Mouse (Mus musculus) gastrocnemius, adult 18-20 months (tissue): ENCODE results near the gene Arhgap11a. TPM values are rescaled to one million over a fixed set of nuclear protein-coding genes. Genes with fewer than 3 reads are reported as not detected.

Experiments used
- DNase-seq: peaks from one replicate; pipeline ENCODE4 v3.0.0; 2021; ENCODE audit warnings: low spot score
- total RNA-seq, 2 experiments: library from RNA; stranded (reverse); gene quantifications; 2 replicates each; pipeline ENCODE4 v1.2.3; 2021

Gene Arhgap11a
- total RNA-seq, 2 experiments from 2014 or later, result 0.81 to 0.87 TPM

DNA sequence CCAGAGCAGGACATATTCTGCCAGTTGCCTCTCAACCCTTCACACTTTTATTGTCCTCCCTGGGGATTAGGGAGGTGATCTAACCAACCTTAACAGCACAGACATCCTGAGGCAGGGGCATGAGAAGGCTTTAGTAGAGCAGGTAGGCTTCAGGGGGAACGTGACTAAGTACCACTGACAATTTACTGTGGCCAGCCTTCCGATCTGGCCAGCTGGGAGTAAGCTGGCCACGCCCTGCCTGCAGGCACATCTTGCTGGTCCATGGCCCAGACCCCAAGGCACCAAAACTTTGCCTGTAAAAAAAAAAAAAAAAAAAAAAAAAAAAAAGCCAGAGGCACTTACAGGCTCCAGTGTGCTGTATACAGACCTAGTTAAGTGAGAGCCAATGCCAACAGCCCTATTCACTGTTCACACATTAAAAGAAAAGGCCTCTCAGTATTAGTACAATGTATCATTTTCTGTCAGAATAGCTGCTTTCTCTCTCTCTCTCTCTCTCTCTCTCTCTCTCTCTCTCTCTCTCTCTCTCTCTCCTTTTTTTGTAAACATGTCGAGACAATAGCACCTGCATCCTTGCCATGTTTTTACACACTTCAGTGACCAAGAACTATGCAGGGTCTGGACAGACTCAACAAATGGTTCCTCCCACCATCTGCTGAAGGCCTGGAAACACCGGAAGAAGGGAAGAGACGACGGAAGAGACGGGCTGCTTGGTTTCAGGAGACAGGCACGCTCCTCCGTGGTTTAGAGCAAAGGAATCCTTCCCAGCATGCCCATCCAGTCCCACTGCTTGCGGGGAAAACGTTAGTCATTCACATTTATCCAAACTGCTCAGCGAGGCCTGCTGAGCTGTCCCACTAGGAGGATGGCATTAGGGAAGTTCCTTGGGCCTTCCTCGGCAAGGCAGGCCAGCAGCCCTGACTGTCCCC, 30.5 kb downstream of the Arhgap11a start:
- no peak for DNase-seq

DNA sequence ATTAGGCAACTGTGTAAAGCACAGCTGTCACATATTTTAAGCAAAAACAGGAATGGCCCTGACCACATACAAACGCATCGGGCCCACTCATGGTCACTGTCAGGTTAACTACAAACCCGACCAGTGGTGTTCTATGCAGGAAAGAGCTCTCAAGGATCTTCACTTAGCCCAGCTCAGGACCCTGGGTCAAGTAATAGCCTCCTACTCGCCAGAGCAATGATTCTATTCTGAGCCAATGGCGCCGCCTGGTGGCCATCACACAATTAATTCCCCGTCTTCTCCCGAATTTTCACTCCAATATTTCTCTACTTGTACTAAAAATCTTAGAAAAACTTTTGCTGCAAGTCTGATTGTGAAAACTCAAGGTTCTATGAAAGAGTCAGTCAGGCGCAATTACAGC, 40.8 kb downstream of the Arhgap11a start:
- DNase-seq, result peak; percentile 28

GRCm38 (mm10) chr2:113806851-113807577, 41.4 kb downstream of the Arhgap11a start:
- DNase-seq, result no peak

DNA sequence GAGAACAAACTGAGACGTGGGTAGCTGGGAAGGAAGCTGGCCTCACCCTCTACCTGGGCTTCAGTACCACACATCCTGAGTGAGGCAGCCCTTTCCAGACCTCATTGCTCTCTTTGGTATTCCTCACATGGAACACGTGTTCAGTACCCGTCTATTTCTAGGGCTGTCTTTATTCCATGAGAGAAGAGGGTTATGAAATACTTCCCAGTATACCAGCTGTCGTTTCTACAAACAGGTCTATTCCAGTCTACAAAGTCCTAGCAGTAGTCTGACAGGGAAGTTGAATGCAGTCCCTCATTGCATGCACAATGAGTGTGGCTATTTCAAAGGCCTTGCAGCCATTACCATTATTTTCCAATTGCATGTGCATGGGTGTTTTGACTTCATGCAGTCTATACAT, 42.7 kb downstream of the Arhgap11a start:
- no peak for DNase-seq

GRCm38 (mm10) chr2:113803753-113804152, 44.7 kb downstream of the Arhgap11a start:
- no peak for DNase-seq

- no peak for DNase-seq
Observed at GRCm38 (mm10) chr2:113800846-113801245, 47.6 kb downstream of the Arhgap11a start.

GRCm38 (mm10) chr2:113798605-113799004, 49.9 kb downstream of the Arhgap11a start:
- DNase-seq, result no peak

DNA sequence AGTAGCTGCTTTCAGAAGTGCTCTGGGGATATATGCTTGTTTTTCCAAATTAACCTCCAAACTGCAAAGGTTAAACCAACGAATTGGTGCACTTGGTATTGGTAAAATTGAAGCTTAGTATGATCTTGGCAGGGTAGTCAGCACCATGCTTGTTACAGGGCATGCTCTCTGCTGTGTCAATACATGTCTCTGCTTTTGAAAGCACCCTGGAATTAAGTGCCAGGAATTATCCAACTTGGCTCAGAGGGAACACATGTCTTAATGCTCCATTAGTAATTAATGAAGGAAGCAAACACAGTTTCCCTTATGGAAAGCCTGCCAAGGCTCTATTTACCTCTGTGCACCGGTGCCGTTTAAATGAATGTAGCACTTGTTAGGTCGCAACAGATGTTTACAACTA, 53.3 kb downstream of the Arhgap11a start:
- no peak for DNase-seq

DNA sequence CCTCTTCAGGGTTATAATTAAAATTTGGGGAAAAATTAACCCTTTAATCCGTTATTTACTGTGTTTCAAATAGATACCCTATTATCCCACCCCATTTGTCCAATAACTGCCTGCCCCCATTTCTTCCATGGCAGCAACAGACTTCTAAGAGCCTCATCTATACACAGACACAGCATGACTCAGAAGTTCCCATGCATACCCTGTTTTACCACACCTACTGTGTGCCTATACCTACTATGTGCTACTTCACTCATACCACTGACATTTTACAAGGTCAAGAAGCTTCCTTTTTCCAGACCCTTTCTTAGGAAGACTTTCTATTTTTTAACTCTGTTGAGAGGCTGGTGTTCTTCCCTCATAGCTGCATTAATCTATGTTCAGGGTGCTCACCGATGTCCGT, 54.9 kb downstream of the Arhgap11a start:
- no peak for DNase-seq

DNA sequence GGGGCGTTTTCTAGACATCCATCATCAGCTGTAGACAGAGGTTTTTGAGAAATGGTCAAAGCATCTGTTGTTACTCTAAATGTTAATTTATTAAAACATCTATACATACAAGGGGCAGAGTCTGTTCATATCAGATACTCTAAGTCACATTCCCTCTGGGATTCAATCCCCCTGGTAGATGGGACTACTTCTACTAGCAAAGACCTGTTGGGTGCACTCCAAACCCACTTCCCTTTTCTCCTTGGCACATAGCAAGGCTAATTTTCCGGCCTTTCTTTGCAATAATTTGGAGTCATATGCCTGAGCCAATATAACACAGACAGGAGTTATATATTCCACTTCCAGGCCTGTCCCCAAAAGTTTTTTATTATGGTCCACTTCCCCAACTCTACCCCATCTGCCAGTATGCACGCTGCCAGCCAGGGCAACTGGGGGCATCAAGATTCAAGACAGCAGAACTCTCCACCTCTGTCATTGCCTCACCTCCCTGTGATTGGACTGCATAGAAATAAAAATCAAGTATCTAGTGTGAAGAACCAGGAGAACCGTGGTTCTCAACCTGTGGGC, 59.6 kb downstream of the Arhgap11a start:
- no peak for DNase-seq

DNA sequence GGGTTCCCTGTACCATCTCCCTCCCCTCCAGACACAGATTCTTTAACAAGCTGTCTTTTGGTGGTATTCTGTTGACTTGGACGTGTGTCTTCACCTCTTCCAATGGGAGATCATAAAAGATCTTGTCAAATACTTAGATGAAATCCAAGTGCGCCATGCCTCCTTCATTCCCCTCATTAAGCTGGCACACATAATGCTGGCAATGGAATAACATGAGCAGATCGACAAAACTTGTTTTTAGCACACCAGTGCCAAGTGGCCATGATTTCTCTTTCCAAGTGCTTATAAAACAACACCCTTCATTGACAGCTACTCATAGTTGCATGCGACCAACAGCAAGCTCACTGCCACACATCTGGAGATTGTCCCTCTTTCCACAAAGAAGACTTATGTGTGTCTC, 60.6 kb downstream of the Arhgap11a start:
- no peak for DNase-seq

- DNase-seq, result no peak
Observed at GRCm38 (mm10) chr2:113784851-113785250, 63.6 kb downstream of the Arhgap11a start.

DNA sequence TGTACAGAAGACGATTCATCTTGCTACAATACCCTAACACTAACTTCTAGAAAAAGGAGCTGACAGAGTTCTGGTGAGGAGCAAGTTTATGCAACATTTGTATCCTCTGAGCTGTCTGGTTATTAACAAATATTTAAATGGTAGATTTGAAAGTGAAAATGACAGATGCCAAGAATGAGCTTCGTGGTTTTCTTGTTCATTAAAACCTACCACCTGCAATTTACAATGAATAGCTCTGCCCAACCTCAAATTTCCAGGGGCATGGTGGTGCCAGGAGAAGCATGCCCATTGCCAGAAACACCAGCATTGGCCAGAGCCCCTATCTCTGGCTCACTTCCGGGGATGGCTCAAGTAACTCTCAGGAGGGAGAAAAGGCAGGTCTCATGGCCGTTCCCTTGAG, 66.9 kb downstream of the Arhgap11a start:
- DNase-seq, result no peak

Other genes with a start within 250 kb of the Arhgap11a start
- gene Grem1, start 90.0 kb downstream of the Arhgap11a start, total RNA-seq, result under 1 TPM in 1 of 2 experiments, not detected in 1; 0.09 TPM
- not detected for gene Scg5, start 19.5 kb downstream of the Arhgap11a start, total RNA-seq
- gene Gjd2, start 165.0 kb upstream of the Arhgap11a start, total RNA-seq, result not detected
- 10 to 100 TPM; 41.9 to 84.4 TPM for gene Actc1, start 204.9 kb upstream of the Arhgap11a start, total RNA-seq